Mouse (Mus musculus): ENCODE measurements around the gene Grm7.

DNA sequence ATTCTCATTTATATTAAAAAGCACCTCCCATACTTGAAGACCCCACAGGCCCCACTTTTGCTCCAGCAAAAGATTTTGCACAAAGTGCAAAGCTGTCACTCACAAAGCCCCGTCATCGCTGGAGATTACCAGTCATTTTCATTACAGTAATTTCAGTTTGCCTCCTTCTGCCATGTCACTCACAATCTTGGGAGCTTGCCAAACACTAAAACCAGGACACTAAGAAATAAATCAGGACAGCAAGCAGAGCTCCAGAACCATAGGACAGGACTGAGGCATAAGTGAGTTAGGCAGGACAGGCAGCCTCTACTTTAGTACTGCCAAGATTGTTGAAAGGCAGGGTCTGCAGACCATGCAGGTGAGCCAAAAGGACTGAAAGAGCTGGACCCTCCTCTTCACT is 884.6 kb downstream of the Grm7 start:
- no peak for TF ChIP-seq POLR2A (IDR thresholded peaks at IDR 0.05; ENCODE audit: extremely low read depth, insufficient read depth, low read length)
- no peak for TF ChIP-seq CTCF (IDR thresholded peaks at IDR 0.05; ENCODE audit: extremely low read depth, insufficient read depth, low read length)

Data from cortical plate, adult 2 months (tissue).